Mouse (Mus musculus) ovary, postnatal 10 days (tissue): Measurements from ENCODE around the gene Rmi2.
A peak's percentile ranks its signal among the peaks of the same experiment; 100 is the strongest.

Source experiments
- DNase-seq: peaks from one replicate; pipeline ENCODE4 v3.0.0; 2022; ENCODE audit warnings: low spot score

Gene Rmi2

GRCm38 (mm10) chr16:10866841-10867240 is 32.0 kb downstream of the Rmi2 start:
- DNase-seq: no peak

- no peak for DNase-seq
These were observed 32.6 kb downstream of the Rmi2 start for GRCm38 (mm10) chr16:10867501-10867900.

GRCm38 (mm10) chr16:10867904-10868440 is 33.1 kb downstream of the Rmi2 start:
- no peak for DNase-seq

- no peak for DNase-seq
These were observed 36.1 kb downstream of the Rmi2 start for GRCm38 (mm10) chr16:10870969-10871368.

- DNase-seq: no peak
These were observed 38.0 kb downstream of the Rmi2 start for GRCm38 (mm10) chr16:10872825-10873360.

GRCm38 (mm10) chr16:10873654-10874053 is 38.8 kb downstream of the Rmi2 start:
- DNase-seq: peak; percentile 82

- no peak for DNase-seq
These were observed 43.4 kb downstream of the Rmi2 start for GRCm38 (mm10) chr16:10878227-10878626.

- DNase-seq: no peak
These were observed 44.6 kb downstream of the Rmi2 start for GRCm38 (mm10) chr16:10879467-10879866.

- no peak for DNase-seq
These were observed 46.5 kb downstream of the Rmi2 start for GRCm38 (mm10) chr16:10881231-10881962.

- no peak for DNase-seq
These were observed 52.6 kb downstream of the Rmi2 start for GRCm38 (mm10) chr16:10887436-10887835.

- no peak for DNase-seq
These were observed 55.5 kb downstream of the Rmi2 start for GRCm38 (mm10) chr16:10890363-10890762.

GRCm38 (mm10) chr16:10893161-10893560 is 58.3 kb downstream of the Rmi2 start:
- no peak for DNase-seq

- DNase-seq: no peak
These were observed 61.0 kb downstream of the Rmi2 start for GRCm38 (mm10) chr16:10895906-10896305.

GRCm38 (mm10) chr16:10897372-10897771 is 62.5 kb downstream of the Rmi2 start:
- DNase-seq: no peak

- no peak for DNase-seq
These were observed 65.9 kb downstream of the Rmi2 start for GRCm38 (mm10) chr16:10900736-10901135.

GRCm38 (mm10) chr16:10901956-10902355 is 67.1 kb downstream of the Rmi2 start:
- DNase-seq: no peak

- DNase-seq: no peak
These were observed 68.0 kb downstream of the Rmi2 start for GRCm38 (mm10) chr16:10902849-10903248.

- no peak for DNase-seq
These were observed 70.8 kb downstream of the Rmi2 start for GRCm38 (mm10) chr16:10905661-10906113.

- DNase-seq: no peak
These were observed 75.7 kb downstream of the Rmi2 start for GRCm38 (mm10) chr16:10910541-10910940.

GRCm38 (mm10) chr16:10911061-10911460 is 76.2 kb downstream of the Rmi2 start:
- DNase-seq: no peak

- no peak for DNase-seq
These were observed 80.2 kb downstream of the Rmi2 start for GRCm38 (mm10) chr16:10915066-10915465.

GRCm38 (mm10) chr16:10916271-10916670 is 81.4 kb downstream of the Rmi2 start:
- no peak for DNase-seq

- no peak for DNase-seq
These were observed 85.0 kb downstream of the Rmi2 start for GRCm38 (mm10) chr16:10919856-10920255.

GRCm38 (mm10) chr16:10923561-10923960 is 88.7 kb downstream of the Rmi2 start:
- no peak for DNase-seq
